Mouse (Mus musculus): ENCODE data around the gene Ttc41.

DNA sequence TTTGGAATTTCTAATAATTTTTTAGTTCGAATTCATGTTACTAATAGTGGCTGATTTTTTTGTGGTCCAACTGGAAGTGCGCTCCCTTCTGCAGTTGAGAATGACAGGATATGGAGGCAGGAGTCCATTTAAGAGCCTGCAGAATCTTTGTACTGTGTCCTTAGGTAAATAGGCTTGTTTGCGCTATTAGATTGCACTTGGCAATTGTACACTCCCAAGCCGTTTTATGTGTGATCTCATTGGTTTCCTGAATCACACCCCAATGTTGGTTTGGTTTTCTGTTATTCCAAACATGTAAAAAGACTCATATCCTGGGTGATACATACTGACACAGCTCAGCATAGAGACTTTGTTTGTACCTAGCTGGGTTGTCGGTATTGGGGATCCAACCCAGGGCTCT lies 78.0 kb downstream of the Ttc41 start:
- TF ChIP-seq GATA1 (IDR thresholded peaks at IDR 0.05; ENCODE audit: low read length) (no peak), TAL1 (IDR thresholded peaks at IDR 0.05; ENCODE audit: low read length) (no peak)
